Mouse (Mus musculus) midbrain, embryonic 11.5 days (tissue): ENCODE data around the gene Usp4. TPM values are rescaled to one million over a fixed set of nuclear protein-coding genes. Genes with fewer than 3 reads are reported as not detected.
"Not testable (repeated sequence)": the region's sequence is repeated elsewhere in the genome, so short reads cannot be mapped to it uniquely, and the experiment has no call there.

Experiments used
- ATAC-seq: fragments of 200-750 bp; cut with Nextera tagmentation; 2 replicates; pipeline ENCODE4 v1.8.0; 2017; ENCODE audit warnings: moderate TSS enrichment, moderate library complexity; ENCODE audit not compliant: low FRiP score
- DNase-seq: peaks from one replicate; pipeline ENCODE4 v3.0.0; 2015; ENCODE audit warnings: low spot score; ENCODE audit errors: missing footprints
- H3K27ac ChIP-seq: fragments of 300-500 bp; sonication (generic); 2 replicates; pipeline ENCODE4 v1.5.1; 2014; ENCODE audit warnings: low read depth, low read length
- H3K27me3 ChIP-seq: fragments of 300-500 bp; sonication (generic); 2 replicates; pipeline ENCODE4 v1.6.1; 2014; ENCODE audit warnings: mild to moderate bottlenecking, low read length, moderate library complexity, mixed read lengths; ENCODE audit not compliant: control insufficient read depth, insufficient read depth
- H3K36me3 ChIP-seq: fragments of 300-500 bp; sonication (generic); 2 replicates; pipeline ENCODE4 v1.6.1; 2014; ENCODE audit warnings: mild to moderate bottlenecking, low read length, moderate library complexity, mixed read lengths; ENCODE audit not compliant: control insufficient read depth, insufficient read depth
- H3K4me1 ChIP-seq: fragments of 300-500 bp; sonication (generic); 2 replicates; pipeline ENCODE4 v1.6.1; 2014; ENCODE audit warnings: low read length; ENCODE audit not compliant: control insufficient read depth, insufficient read depth
- H3K4me2 ChIP-seq: fragments of 300-500 bp; sonication (generic); 2 replicates; pipeline ENCODE4 v1.6.1; 2014; ENCODE audit warnings: mild to moderate bottlenecking, moderate library complexity
- H3K4me3 ChIP-seq: fragments of 300-500 bp; sonication (generic); 2 replicates; pipeline ENCODE4 v1.5.1; 2014; ENCODE audit warnings: low read depth, low read length
- H3K9ac ChIP-seq: fragments of 300-500 bp; sonication (generic); 2 replicates; pipeline ENCODE4 v1.6.1; 2014; ENCODE audit warnings: low read length
- H3K9me3 ChIP-seq: fragments of 300-500 bp; sonication (generic); 2 replicates; pipeline ENCODE4 v1.6.1; 2016; ENCODE audit warnings: low read length; ENCODE audit not compliant: control insufficient read depth
- WGBS: fragments of 180-500 bp; shearing (Covaris S2); extraction: QIAGEN DNeasy Blood & Tissue Kit; methylation state at CpG from one replicate; pipeline ENCODE4 v1.1.7; 2014; 5-methylcytosine and 5-hydroxymethylcytosine counted together
- polyA plus RNA-seq: library from polyadenylated mRNA; unstranded; fragments of >200 nt; fragmentation: Nextera tagmentation; extraction: Ambion mirVana; gene quantifications from 2 replicates; pipeline ENCODE4 v1.2.1, GENCODE M21; 2014

Usp4 gene
- polyA plus RNA-seq, 1 experiment from 2014 or later, result 130 TPM

GRCm38 (mm10) chr9:108317572-108317971 lies 30.1 kb upstream of the Usp4 start:
- no peak overlapping the region for H3K4me2 ChIP-seq
- no peaks in the 10 kb centered on the region for H3K9me3 ChIP-seq
- H3K36me3 ChIP-seq, result no peaks in the 10 kb centered on the region
- no peak overlapping the region for H3K4me3 ChIP-seq
- no peak for DNase-seq
- no peak overlapping the region for H3K27ac ChIP-seq
- H3K27me3 ChIP-seq, result no peaks in the 10 kb centered on the region
- H3K4me1 ChIP-seq, result no peaks in the 10 kb centered on the region
- no peak overlapping the region for H3K9ac ChIP-seq
- ATAC-seq, result no peak
- 95% methylated on average over 3 of the region's 3 CpGs for WGBS

GRCm38 (mm10) chr9:108318462-108318861 lies 29.2 kb upstream of the Usp4 start:
- H3K4me2 ChIP-seq, result no peak overlapping the region
- H3K27me3 ChIP-seq, result no peaks in the 10 kb centered on the region
- ATAC-seq, result no peak
- no peak overlapping the region for H3K9ac ChIP-seq
- H3K27ac ChIP-seq, result no peak overlapping the region
- 94% methylated on average over 2 of the region's 2 CpGs for WGBS
- H3K9me3 ChIP-seq, result no peaks in the 10 kb centered on the region
- no peak for DNase-seq
- H3K4me1 ChIP-seq, result no peaks in the 10 kb centered on the region
- H3K36me3 ChIP-seq, result no peaks in the 10 kb centered on the region
- no peak overlapping the region for H3K4me3 ChIP-seq

- H3K4me1 ChIP-seq, H3K9ac ChIP-seq, H3K4me2 ChIP-seq, DNase-seq, H3K9me3 ChIP-seq, H3K4me3 ChIP-seq, ATAC-seq, H3K27ac ChIP-seq, H3K27me3 ChIP-seq, H3K36me3 ChIP-seq: not testable (repeated sequence)
- WGBS, result 96% methylated on average over 7 of the region's 7 CpGs
Observed at GRCm38 (mm10) chr9:108322054-108322453, 25.6 kb upstream of the Usp4 start.

GRCm38 (mm10) chr9:108324784-108325183 lies 22.9 kb upstream of the Usp4 start:
- no peak overlapping the region for H3K4me2 ChIP-seq
- H3K27me3 ChIP-seq, result no peaks in the 10 kb centered on the region
- no peak overlapping the region for H3K27ac ChIP-seq
- no peak for DNase-seq
- ATAC-seq, result no peak
- no peak overlapping the region for H3K4me3 ChIP-seq
- 97% methylated on average over 1 of the region's 1 CpGs for WGBS
- H3K9ac ChIP-seq, result no peak overlapping the region
- H3K4me1 ChIP-seq, result no peaks in the 10 kb centered on the region
- H3K36me3 ChIP-seq, result peaks cover 2% of the 10 kb centered on the region; the same call in 1 of the 2 replicates
- no peaks in the 10 kb centered on the region for H3K9me3 ChIP-seq

GRCm38 (mm10) chr9:108325811-108326210 lies 21.8 kb upstream of the Usp4 start:
- Histone ChIP-seq H3K4me1 (no peaks in the 10 kb centered on the region), H3K27me3 (no peaks in the 10 kb centered on the region), H3K36me3 (peaks cover 6% of the 10 kb centered on the region), H3K27ac (no peak overlapping the region), H3K9me3 (no peaks in the 10 kb centered on the region), H3K4me3 (no peak overlapping the region), H3K4me2 (no peak overlapping the region), H3K9ac (no peak overlapping the region)
- ATAC-seq (no peak), DNase-seq (no peak)
- WGBS, result 97% methylated on average over 2 of the region's 2 CpGs

- Histone ChIP-seq H3K9me3 (no peaks in the 10 kb centered on the region), H3K36me3 (peaks cover 4% of the 10 kb centered on the region; the same call in 1 of the 2 replicates), H3K4me1 (peaks cover 14% of the 10 kb centered on the region), H3K27me3 (no peaks in the 10 kb centered on the region), H3K27ac (peak overlapping the region; percentile 77; the same call in 1 of the 2 replicates), H3K4me2 (no peak overlapping the region), H3K4me3 (no peak overlapping the region), H3K9ac (no peak overlapping the region)
- 70% methylated on average over 10 of the region's 10 CpGs for WGBS
- ATAC-seq, result no peak
- no peak for DNase-seq
Observed at GRCm38 (mm10) chr9:108337848-108338550, 9.7 kb upstream of the Usp4 start.

- ATAC-seq (0 out of 2 replicates have a peak, but pooled peaks have one; percentile 26), DNase-seq (peak; percentile 95)
- peaks cover 14% of the 10 kb centered on the region for H3K4me1 ChIP-seq
- peak overlapping the region; percentile 77 for H3K27ac ChIP-seq
- no peaks in the 10 kb centered on the region for H3K27me3 ChIP-seq
- peak overlapping the region; percentile 82 for H3K4me3 ChIP-seq
- WGBS, result 38% methylated on average over 6 of the region's 6 CpGs
- peak overlapping the region; percentile 80 for H3K4me2 ChIP-seq
- H3K36me3 ChIP-seq, result peaks cover 4% of the 10 kb centered on the region; the same call in 1 of the 2 replicates
- no peaks in the 10 kb centered on the region for H3K9me3 ChIP-seq
- H3K9ac ChIP-seq, result peak overlapping the region; percentile 93
Observed at GRCm38 (mm10) chr9:108338551-108338885, 9.1 kb upstream of the Usp4 start.

- H3K9me3 ChIP-seq, result no peaks in the 10 kb centered on the region
- ATAC-seq, result peak; percentile 97
- under 1% methylated on average over 49 of the region's 49 CpGs for WGBS
Observed at GRCm38 (mm10) chr9:108338886-108339781, 8.5 kb upstream of the Usp4 start, which contains the start of gene Gpx1. Gene Gpx1, plus strand, starts transcription at chr9:108338903.

GRCm38 (mm10) chr9:108339886-108340257 lies 7.8 kb upstream of the Usp4 start:
- no peaks in the 10 kb centered on the region for H3K36me3 ChIP-seq
- no peaks in the 10 kb centered on the region for H3K9me3 ChIP-seq
- peaks cover 14% of the 10 kb centered on the region for H3K4me1 ChIP-seq
- 0 out of 2 replicates have a peak overlapping the region, but pooled peaks have one; percentile 5 for H3K27ac ChIP-seq
- peak overlapping the region; percentile 93 for H3K9ac ChIP-seq
- no peaks in the 10 kb centered on the region for H3K27me3 ChIP-seq
- peak overlapping the region; percentile 82 for H3K4me3 ChIP-seq
- 20% methylated on average over 20 of the region's 20 CpGs for WGBS
- H3K4me2 ChIP-seq, result peak overlapping the region; percentile 80
- DNase-seq (no peak), ATAC-seq (no peak)

More at GRCm38 (mm10) chr9:108338886-108339781, 8.5 kb upstream of the Usp4 start, which contains the start of gene Gpx1:
- Histone ChIP-seq H3K9ac (peak within 1 kb of the TSS; percentile 93), H3K36me3 (peaks cover 4% of the 10 kb centered on the region; the same call in 1 of the 2 replicates), H3K4me3 (peak within 1 kb of the TSS; percentile 82), H3K27me3 (no peaks in the 10 kb centered on the region), H3K4me2 (peak within 1 kb of the TSS; percentile 80), H3K4me1 (peaks cover 14% of the 10 kb centered on the region), H3K27ac (peak within 1 kb of the TSS; percentile 77)
- peak; percentile 98 for DNase-seq
